Mouse (Mus musculus): ENCODE data around the gene Akap2.

DNA sequence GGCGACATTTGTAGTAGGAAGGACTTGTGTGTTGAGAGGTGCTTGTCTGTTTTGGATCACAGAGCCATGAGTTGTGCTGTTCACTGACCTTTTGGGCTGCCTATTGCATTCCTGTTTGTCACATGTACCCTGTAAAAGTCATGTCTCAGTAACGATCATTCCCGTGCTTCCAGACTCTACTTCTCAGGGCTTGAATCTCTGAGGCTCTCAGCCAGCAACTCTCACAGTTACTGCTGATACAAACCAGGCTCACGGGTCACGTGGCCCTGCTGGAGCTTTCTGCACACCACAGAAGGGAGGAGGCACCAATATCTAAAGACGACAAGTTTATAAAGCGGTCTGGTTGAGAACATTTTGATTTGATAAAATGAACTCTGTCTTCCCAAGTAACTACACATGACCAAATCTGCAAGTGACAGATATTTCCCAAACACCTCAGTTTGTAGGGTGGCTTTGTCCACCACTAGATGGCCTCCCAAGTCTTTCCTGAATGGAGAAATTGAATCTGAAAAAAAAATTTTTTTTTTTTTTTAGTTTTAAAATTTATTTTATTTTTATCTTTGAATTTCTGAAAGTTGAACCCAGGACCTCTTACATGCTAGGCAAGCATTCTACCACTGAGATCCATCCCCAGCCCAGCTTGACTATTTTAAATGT, 46.5 kb upstream of the Akap2 start:
- TF ChIP-seq CTCF (IDR thresholded peaks at IDR 0.05; ENCODE audit: low read depth, low read length) (no peak), TAL1 (conservative IDR thresholded peaks at IDR 0.05; ENCODE audit: low read depth, low read length) (no peak)
